Mouse (Mus musculus) gastrocnemius, postnatal 4 days (tissue): ENCODE data around the gene Tmem132d. TPM values are rescaled to one million over a fixed set of nuclear protein-coding genes. Genes with fewer than 3 reads are reported as not detected.
"Not testable (repeated sequence)": the region's sequence is repeated elsewhere in the genome, so short reads cannot be mapped to it uniquely, and the experiment has no call there.

ENCODE experiments used
- DNase-seq, 2 experiments: peaks; one replicate each; pipeline ENCODE4 v3.0.0; 2021 to 2022; ENCODE audit warnings: low spot score in 2 of 2, mixed read lengths in 2 of 2
- total RNA-seq, 2 experiments: library from RNA; stranded (reverse); gene quantifications; 2 replicates each; pipeline ENCODE4 v1.2.3; 2021

Tmem132d gene
- total RNA-seq, 2 experiments from 2014 or later: 0.12 to 0.18 TPM

GRCm38 (mm10) chr5:127815292-127815691, 617.6 kb downstream of the Tmem132d start:
- DNase-seq: no peak

- no peak for DNase-seq
Observed at GRCm38 (mm10) chr5:127807419-127807818, 625.5 kb downstream of the Tmem132d start.

- DNase-seq: no peak
Observed at GRCm38 (mm10) chr5:127806850-127807249, 626.0 kb downstream of the Tmem132d start.

- DNase-seq: no peak
Observed at GRCm38 (mm10) chr5:127800907-127801306, 632.0 kb downstream of the Tmem132d start.

- no peak for DNase-seq
Observed at GRCm38 (mm10) chr5:127781221-127781620, 651.7 kb downstream of the Tmem132d start.

- DNase-seq: no peak
Observed at GRCm38 (mm10) chr5:127775749-127776148, 657.1 kb downstream of the Tmem132d start.

GRCm38 (mm10) chr5:127758576-127758975, 674.3 kb downstream of the Tmem132d start:
- no peak for DNase-seq

GRCm38 (mm10) chr5:127756671-127757423, 676.0 kb downstream of the Tmem132d start:
- no peak for DNase-seq

GRCm38 (mm10) chr5:127756011-127756410, 676.9 kb downstream of the Tmem132d start:
- DNase-seq: no peak

- DNase-seq: no peak
Observed at GRCm38 (mm10) chr5:127755594-127755993, 677.3 kb downstream of the Tmem132d start.

- DNase-seq: no peak
Observed at GRCm38 (mm10) chr5:127751262-127751975, 681.5 kb downstream of the Tmem132d start.

- not testable (repeated sequence) for DNase-seq
Observed at GRCm38 (mm10) chr5:127749540-127749939, 683.3 kb downstream of the Tmem132d start.

GRCm38 (mm10) chr5:127741331-127741730, 691.5 kb downstream of the Tmem132d start:
- DNase-seq: no peak

Other genes starting within 250 kb of the Tmem132d start
- 10 to 100 TPM; 16.5 to 21.5 TPM for gene Fzd10, start 167.8 kb upstream of the Tmem132d start, total RNA-seq